Mouse (Mus musculus): ENCODE measurements around the gene Sept11.
A peak's percentile ranks its signal among the peaks of the same experiment; 100 is the strongest.

Sept11 gene

GRCm38 (mm10) chr5:93092857-93093622 lies at the start of gene Sept11:
Gene Sept11, plus strand, starts transcription at chr5:93093437.
- DNase-seq (ENCODE audit: extremely low read depth, low read depth, low spot score): no peak

- DNase-seq (ENCODE audit: extremely low read depth, low read depth, low spot score): no peak
Measured at GRCm38 (mm10) chr5:93043688-93044583, 49.3 kb upstream of the Sept11 start.

- DNase-seq (ENCODE audit: extremely low read depth, low read depth, low spot score): no peak
Measured at GRCm38 (mm10) chr5:93044584-93045370, 48.5 kb upstream of the Sept11 start, which contains the start of gene Sowahb. Gene Sowahb, minus strand, starts transcription at chr5:93045022.

- DNase-seq (ENCODE audit: extremely low read depth, low read depth, low spot score): no peak
Measured at GRCm38 (mm10) chr5:93045371-93045714, 47.9 kb upstream of the Sept11 start.

GRCm38 (mm10) chr5:93046306-93046845 lies 46.9 kb upstream of the Sept11 start:
- DNase-seq (ENCODE audit: extremely low read depth, low read depth, low spot score): no peak

- no peak for DNase-seq (ENCODE audit: extremely low read depth, low read depth, low spot score)
Measured at GRCm38 (mm10) chr5:93048481-93049240, 44.6 kb upstream of the Sept11 start.

- DNase-seq (ENCODE audit: extremely low read depth, low read depth, low spot score): no peak
Measured at GRCm38 (mm10) chr5:93049971-93050370, 43.3 kb upstream of the Sept11 start.

GRCm38 (mm10) chr5:93051041-93051440 lies 42.2 kb upstream of the Sept11 start:
- no peak for DNase-seq (ENCODE audit: extremely low read depth, low read depth, low spot score)

- DNase-seq (ENCODE audit: extremely low read depth, low read depth, low spot score): no peak
Measured at GRCm38 (mm10) chr5:93051951-93052350, 41.3 kb upstream of the Sept11 start.

GRCm38 (mm10) chr5:93053606-93054397 lies 39.4 kb upstream of the Sept11 start:
- no peak for DNase-seq (ENCODE audit: extremely low read depth, low read depth, low spot score)

- DNase-seq (ENCODE audit: extremely low read depth, low read depth, low spot score): no peak
Measured at GRCm38 (mm10) chr5:93060865-93061264, 32.4 kb upstream of the Sept11 start.

GRCm38 (mm10) chr5:93077661-93078323 lies 15.4 kb upstream of the Sept11 start:
- DNase-seq (ENCODE audit: extremely low read depth, low read depth, low spot score): peak; percentile 93

GRCm38 (mm10) chr5:93079596-93079995 lies 13.6 kb upstream of the Sept11 start:
- DNase-seq (ENCODE audit: extremely low read depth, low read depth, low spot score): no peak

GRCm38 (mm10) chr5:93085015-93085598 lies 8.1 kb upstream of the Sept11 start:
- DNase-seq (ENCODE audit: extremely low read depth, low read depth, low spot score): no peak

GRCm38 (mm10) chr5:93085900-93086299 lies 7.3 kb upstream of the Sept11 start:
- DNase-seq (ENCODE audit: extremely low read depth, low read depth, low spot score): no peak

- DNase-seq (ENCODE audit: extremely low read depth, low read depth, low spot score): no peak
Measured at GRCm38 (mm10) chr5:93091266-93091665, 2.0 kb upstream of the Sept11 start.

GRCm38 (mm10) chr5:93092147-93092781 lies 973 bp upstream of the Sept11 start:
- DNase-seq (ENCODE audit: extremely low read depth, low read depth, low spot score): no peak
